Mouse (Mus musculus) fibroblast of lung, adult 2 months (primary cell): ENCODE results near the gene Adrb1.
"Not testable (repeated sequence)": the region's sequence is repeated elsewhere in the genome, so short reads cannot be mapped to it uniquely, and the experiment has no call there.

Experiments used
- DNase-seq: peaks from one replicate; pipeline ENCODE4 v3.0.0-alpha.2; 2011; ENCODE audit warnings: low read depth

Gene Adrb1

DNA sequence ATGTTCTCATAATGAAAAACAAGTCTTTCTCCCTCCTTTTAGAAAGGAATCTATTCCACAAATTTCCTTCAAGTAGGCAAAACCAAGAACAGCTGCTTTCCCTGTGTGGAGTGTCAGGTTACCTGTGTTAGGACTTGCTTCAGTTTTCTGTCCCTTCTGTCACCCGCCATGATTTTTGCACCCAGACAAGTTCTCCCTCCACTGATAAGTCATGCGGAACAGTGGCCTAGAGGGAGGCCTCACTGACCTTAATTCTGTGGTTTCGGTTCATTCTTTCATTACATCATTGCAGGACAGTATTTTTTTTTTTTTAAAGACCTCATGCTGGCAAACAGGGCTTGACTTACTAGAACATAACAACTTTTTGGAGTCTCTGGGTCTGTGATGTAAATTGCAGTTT lies 27.3 kb downstream of the Adrb1 start:
- no peak for DNase-seq

DNA sequence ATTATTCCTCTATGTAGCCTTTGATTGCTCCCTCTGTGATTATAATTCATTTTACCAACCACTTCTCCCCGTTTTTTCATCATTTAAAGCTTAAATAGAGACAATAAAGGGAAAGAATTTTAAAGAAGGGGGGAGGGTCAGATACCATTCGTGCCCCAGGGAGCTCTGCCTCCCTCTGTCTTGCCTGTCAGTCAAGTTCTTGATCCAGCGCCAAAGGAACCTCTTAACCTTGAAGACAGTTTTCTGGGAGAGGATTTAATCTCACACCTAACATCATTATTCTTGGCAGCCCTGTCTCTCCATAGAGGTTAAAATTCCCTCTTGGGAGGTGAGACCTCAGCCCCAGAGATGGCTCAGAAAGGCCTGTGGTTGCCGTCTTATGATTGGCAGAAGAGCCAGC lies 28.7 kb downstream of the Adrb1 start:
- DNase-seq, result no peak

DNA sequence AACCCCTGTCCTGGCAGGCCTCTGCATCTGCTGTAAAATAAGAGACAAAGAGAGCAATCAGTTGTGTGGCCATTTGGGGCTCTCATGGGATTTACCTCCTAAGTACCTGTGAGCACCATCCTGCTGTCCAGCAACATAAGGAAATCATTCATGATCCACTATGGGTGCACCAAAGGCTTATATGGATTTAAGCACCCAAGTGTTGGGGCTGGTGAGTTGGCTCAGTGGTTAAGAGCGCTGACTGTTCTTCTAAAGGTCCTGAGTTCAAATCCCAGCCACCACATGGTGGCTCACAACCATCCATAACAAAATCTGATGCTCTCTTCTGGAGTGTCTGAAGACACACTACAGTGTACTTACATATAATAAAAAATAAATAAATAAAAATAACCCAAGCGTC lies 32.5 kb downstream of the Adrb1 start:
- not testable (repeated sequence) for DNase-seq

DNA sequence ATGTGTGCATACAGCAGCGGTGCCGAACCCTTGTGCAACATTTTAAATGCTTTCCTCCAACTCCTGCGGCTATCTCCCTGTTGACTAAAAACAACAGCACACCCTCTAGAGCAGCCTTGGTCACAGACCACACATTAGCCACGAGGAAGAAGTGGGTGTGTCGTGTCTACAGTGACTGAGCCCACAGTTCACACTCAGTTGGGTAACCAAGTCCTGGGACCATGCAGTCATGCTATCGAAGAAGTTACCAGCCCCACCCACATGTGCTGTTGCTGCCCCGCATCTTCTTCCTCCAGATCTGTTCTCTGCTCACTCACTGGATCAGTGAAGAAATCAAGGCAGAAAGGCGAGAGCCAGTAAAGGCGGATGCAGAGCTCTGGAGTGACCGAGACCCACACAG lies 34.4 kb downstream of the Adrb1 start:
- no peak for DNase-seq

DNA sequence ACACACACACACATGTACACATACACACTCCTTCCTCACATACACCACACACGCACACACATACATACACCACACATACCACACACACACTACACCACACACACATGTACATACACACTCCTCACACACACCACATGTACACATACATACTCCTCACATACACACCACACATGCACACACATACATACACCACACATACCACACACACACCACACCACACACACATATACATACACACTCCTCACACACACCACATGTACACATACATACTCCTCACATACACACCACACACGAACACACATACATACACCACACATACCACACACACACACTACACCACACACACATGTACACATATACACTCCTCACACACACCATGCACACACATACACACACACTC lies 36.3 kb downstream of the Adrb1 start:
- no peak for DNase-seq

DNA sequence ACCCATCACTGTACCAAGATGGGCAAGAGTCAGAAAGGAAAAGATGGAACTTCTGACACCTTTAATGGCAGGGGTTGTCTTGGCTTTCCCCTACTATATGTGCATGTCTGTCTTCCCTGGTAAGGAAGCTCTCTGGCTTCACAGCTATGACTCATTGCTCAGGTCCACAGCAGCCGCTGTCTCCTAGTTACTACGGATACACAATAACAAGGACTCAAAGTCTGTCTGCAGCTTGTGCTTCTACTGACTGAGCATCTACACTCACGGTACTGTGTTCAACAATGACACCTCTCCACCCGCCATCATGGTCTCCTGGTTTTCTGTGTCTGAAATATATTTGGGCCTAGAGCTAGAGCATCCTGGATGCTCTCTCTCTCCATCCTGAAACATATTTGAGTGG lies 37.7 kb downstream of the Adrb1 start:
- DNase-seq, result no peak

DNA sequence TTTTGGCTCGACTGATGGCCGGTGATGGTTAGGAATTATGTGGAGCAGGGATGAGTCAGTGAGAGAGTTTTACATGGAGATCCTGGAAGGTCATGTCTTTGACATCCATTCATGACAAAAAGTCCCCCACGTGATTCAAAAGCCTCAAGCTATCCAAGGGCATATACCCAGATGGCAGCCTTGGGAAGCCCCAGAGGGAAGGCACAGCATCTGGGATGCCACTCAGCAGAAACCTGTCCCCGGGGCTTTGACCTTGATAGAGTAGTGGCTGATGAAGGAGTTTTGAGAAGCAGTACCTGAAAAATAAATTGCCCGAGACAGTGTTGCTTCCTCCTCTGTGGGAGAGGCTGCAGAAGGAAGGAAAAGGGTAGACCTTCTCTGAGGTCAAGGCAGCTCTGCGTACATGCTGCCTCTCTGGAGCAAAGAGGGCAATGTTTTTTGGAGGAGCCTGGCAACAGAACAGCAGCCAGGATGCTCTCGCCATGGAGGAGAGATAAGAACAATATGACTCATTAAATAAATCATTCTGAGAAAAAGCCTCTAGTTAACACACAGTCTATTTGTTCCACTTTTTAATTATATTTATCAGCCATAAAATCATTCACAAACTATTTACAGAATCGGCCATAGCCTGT lies 38.4 kb downstream of the Adrb1 start:
- DNase-seq, result no peak

DNA sequence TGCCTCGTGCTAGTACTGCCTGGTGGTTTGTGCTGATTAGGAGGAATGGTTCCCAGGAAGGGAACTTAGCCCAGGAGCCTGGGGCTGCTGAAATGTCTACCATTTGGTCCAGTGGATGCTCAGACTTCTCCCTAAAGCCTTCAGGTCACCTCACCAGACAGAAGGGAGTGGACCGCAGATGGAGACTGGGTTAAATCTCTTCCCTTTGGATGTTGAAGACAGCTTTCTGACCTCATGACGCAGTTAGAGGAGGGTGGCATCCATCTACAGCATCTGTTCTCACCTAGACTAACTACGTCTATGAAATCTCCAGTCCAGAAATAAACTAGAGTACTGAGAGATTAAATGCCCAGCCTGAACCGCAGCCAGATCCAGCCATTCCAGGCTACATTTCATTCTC lies 39.1 kb downstream of the Adrb1 start:
- DNase-seq, result no peak

DNA sequence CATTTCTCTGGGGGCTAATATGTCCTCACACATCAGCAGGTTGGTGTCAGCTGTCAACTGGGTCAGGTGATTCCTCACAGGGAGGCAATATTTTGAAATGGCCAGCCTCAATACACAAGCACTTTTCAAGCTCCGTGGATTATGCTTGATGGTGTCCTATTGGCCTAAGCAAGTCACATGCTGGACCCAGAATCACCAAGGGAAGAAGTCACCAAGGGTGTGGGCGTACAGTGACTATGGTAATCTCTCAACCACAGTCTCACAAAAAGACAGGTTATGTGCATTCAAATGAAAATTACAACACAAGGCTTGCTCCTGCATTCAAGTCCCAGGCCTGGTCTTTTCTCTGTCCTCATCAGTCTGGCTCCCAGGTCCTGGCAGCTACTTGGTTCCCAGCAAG lies 39.7 kb downstream of the Adrb1 start:
- no peak for DNase-seq

DNA sequence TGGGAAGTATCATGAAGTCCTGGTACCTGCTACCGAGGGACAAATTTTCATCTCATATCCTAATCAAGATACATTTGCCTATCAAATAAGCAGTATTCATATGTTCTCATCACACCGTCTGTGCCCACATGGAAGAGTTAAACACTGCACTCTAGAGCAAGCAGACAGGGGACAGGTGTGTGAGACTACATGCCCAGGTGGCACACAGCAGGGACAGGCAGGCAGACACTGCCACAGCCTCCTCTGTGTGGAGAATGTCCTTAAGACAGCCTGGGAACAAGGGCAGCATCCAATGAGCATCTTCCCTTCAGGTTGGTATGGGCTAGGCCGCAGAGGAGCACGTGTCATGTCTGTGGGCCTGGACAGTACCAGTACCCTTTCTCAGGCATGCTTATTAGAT lies 40.7 kb downstream of the Adrb1 start:
- no peak for DNase-seq

DNA sequence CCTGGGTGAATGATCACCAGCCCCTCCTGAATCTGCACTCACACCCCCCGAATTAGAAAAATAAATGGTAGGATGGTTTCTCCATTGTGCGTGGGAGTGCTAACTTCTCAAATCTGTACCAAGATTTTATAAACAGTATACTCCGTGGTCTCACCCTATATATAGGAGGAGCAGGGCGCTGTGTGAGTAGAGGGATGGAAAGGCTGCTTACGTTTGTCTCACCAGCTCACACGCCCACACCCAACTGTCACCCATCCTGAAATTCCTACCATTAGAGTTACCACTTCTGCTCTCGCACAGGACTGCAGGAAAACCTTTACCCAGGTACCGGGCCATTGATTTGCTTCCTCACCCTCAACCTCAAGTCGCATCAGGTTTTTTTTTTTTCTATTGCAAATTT lies 47.0 kb downstream of the Adrb1 start:
- DNase-seq, result no peak

DNA sequence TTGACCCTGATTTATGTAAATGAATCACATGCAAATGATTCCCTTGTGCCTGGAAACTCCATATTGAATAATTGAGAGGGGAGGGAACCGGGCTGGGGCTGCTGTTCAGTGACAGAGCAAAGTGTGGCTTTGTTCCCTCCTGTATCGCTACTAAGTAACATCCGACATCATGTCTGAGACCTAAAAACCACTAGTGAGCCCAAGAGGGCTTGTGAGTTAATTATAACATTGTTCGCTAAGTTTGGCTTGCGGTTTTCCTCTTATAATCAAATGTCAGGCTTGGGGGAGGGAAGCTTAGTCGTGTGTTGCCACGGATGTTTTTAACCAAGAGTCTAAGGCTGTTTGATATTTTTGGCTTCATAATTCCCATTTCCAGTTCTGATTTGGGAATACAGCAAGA lies 50.2 kb downstream of the Adrb1 start:
- DNase-seq, result no peak

DNA sequence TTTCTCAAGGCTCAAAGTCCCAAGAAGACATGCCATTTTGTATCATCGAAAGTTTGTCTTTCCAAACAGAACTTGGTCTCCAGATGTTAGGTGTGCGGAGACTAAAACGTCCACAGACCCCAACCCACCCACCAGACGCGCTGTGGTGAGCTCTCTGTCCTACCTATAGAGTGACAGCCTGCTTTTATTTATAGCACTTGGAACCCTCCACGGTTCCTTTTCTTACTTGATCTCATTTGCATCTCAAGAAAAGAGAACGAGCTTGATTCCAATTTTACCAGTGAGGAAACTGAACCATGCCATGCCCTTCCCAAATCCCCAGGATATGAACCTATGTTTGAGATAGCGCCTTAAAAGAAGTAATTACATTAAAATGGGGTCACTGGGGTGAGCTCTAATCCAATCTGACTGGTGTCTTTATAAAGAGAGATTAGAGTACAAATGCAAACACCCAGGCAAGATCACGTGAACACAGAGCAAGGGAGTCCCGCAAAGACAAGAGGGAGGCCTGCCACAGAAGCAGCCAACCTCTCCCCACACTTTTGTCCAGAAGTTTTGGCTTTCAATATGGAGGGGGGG lies 51.5 kb downstream of the Adrb1 start:
- no peak for DNase-seq

DNA sequence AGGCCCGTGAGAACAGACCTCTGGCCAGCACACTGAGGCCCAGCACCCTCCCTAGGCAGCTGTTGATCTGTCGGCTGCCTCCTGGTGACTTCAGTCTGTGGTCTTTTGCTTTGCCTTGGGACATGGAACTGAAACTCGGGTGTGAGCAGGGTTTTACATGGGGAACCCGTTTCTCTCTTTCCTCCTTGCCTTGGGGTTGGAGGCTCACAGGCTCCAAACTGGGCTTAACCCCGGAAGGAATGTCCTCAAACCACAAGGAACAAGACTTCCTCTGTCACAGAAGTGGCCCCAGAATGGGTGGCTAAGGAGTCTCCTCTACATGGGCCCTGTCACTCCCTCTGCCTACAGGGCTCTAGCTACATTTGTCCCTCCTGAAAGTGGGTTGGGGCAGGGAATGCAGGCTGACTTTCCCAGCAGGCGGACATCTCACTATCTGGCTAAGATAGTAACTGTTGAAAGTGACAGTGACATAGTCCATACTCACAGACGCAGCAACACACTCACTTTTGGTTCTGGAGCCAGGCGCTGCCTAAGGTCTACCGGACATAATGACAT lies 52.5 kb downstream of the Adrb1 start:
- no peak for DNase-seq

DNA sequence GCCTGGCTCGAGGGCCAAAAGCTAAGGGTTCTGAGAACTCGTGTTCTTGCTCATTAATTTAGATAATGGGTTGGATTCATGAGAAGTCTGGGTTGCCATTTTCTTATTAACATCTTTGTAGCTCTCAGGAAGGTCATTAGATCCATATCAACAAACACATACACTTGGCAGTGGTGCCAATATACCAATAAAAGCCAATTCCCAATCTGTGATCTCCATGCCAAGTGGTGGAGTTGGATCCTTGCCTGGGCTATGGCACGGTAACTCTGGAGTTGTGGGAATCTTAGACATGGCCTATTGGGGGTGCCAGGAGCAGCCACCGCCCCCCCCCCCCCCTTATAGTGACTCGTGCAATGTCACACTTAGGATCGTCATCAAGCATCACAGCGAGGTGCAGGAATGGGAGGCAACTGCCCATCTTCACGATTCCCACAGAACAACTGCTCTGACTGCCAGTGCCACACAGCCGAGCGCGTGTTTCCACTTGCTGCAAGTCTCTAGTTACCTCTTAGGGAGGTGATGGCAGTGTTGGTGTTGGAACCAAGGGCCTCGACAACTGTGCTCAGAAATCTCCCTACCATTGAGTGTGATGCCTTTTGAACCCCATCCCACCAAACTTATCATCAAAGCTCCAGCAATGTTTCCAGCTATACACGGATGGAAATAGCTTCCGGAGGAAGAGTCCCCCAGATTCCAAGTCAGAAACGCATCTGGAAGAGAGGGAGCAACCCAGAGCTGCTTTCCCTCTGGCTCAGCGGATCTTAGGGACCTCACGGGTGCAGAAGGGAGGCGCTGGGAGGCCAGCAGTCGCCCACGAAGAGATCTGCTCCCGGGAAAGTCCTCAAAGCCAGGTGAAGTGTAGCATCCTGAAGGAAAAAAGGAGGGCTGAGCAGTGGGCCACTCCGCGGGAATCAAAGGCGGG lies 53.2 kb downstream of the Adrb1 start:
- no peak for DNase-seq

DNA sequence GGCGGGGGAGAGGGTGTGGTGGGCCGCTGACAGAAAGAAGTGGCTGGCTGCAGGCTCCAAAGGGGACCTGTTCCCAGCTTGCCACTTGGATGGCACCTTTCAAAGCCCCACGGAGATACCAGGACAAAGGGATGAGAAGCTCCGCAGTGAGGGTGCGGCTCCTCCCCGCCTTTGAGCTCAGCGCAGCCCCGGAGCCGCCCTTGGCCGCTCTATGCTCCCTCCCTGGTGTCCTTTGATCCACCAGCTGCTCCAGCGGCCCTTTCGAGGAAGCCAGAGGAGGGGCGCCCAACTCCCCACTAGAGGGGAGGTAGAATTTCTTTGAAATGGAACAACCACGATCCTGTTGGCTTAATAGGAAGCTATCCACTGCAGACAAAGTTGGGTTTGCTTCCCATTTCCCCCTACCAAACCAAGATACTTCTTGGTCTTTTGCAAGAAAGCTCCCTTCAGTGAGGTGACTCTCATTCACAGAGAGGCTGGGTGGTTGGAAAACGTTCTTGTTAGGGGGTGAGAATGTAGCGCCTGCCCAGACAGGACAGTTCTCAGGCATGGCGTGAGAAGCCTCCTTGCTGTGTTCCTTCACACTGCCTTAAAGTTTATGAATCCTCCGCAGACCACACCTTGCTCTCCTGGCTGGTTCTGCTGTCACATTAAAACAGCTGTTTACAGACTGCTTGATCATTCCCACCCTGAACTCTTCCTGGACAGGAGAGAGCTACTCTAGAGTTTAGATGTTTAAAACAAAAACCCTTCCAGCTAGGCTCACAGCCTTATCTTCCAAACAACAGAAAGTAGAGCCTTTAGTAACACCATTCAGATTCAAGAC lies 54.1 kb downstream of the Adrb1 start:
- no peak for DNase-seq

DNA sequence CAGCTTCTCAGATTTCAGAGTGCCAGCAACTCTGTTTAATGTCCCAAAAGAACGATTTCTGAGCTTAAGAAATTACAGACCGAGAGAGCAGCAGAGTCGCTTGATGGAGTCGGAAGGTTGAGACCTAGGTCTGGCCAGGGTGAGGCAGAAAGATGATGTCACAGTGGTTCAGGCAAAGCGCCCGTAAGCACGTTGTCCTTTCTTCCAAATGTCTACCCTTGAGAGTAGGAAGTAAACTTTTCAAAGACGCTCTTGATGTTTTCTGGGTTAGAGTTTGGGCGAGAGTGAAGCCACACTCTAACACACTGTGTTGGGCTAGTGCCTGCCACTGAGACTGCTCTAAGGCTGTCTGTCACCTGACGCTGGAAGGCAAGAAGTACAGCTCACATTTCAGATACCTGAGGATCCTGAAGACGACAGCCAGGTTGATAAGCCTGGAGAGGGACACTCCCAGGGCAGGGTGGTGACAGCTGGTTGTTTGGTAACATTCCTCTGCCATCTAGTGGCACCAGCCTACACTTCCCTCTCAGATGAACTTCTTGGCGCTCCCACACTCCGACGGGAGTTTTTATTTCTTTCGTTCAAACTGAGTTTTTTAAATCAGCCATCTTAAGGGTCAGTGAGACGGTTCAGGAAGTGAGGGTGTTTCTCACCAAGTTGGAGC lies 54.9 kb downstream of the Adrb1 start:
- peak; percentile 33 for DNase-seq

DNA sequence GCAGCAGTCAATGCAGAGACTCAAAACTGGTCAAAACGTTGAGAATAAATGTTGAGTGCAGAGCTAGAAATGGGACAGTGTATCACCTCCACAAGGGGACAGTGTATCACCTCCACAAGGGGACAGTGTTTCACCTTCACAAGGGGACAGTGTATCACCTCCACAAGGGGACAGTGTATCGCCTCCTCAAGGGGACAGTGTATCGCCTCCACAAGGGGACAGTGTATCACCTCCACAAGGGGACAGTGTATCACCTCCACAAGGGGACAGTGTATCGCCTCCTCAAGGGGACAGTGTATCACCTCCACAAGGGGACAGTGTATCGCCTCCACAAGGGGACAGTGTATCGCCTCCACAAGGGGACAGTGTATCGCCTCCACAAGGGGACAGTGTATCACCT lies 56.5 kb downstream of the Adrb1 start:
- not testable (repeated sequence) for DNase-seq
